Mouse (Mus musculus) C2C12 (cell line): ENCODE measurements at regions not wholly inside any gene's neighbourhood (a gene's known extent, or its start where the extent isn't known, plus 50 kb on each side); places are given as distances from the start of the nearest gene placed in this dataset.

ENCODE experiments used
- CEBPB ChIP-seq: IDR thresholded peaks from one replicate; pipeline ENCODE4 v1.6.1; 2011; ENCODE audit warnings: low read depth, mild to moderate bottlenecking, control low read depth, moderate library complexity
- CTCF ChIP-seq: IDR thresholded peaks from one replicate; pipeline ENCODE4 v1.5.1; 2011; ENCODE audit not compliant: control insufficient read depth, insufficient read depth, insufficient read length
- MAX ChIP-seq: IDR thresholded peaks from one replicate; pipeline ENCODE4 v1.6.1; 2011; ENCODE audit warnings: mild to moderate bottlenecking, control low read depth
- USF1 ChIP-seq: IDR thresholded peaks from one replicate; pipeline ENCODE4 v1.6.1; 2011; ENCODE audit warnings: low read depth, mild to moderate bottlenecking, control low read depth, moderate library complexity

DNA sequence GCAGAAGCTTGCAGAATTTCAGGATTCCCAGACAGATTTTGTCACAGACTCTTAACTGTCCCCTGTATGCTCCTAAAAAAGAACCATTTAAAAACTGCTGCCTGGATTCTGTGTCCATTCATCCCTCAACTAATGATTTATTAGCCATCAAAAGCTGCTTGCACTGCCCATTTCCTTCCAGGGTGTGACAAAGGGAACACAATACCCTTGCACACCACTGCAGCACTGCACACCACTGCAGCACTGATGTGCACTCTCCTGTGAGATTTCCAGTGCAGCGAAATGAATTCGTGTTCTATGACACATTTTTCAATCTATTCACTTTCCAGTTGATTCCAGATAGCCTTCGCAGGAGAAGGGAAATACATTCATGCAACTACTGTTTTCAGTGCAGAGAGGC is 555.0 kb upstream of the Adamts5 start:
- TF ChIP-seq CTCF (no peak), MAX (no peak), USF1 (no peak), CEBPB (no peak)
